Mouse (Mus musculus) cerebellum, adult 2 months (tissue): ENCODE results near the gene Ocel1. TPM values are rescaled to one million over a fixed set of nuclear protein-coding genes. Genes with fewer than 3 reads are reported as not detected.

ENCODE experiments used
- DNase-seq, 2 experiments: peaks; one replicate each; pipeline ENCODE4 v3.0.0; 2021
- H3K27ac ChIP-seq: fragments of 200-500 bp; 2 replicates; pipeline ENCODE4 v1.5.1; 2012; ENCODE audit warnings: low read length, control low read depth, inconsistent platforms; ENCODE audit not compliant: insufficient read depth
- H3K27me3 ChIP-seq: fragments of 200-500 bp; 2 replicates; pipeline ENCODE4 v1.6.1; 2012; ENCODE audit warnings: inconsistent platforms, mild to moderate bottlenecking, low read length, moderate library complexity; ENCODE audit not compliant: control insufficient read depth, insufficient read depth
- H3K4me1 ChIP-seq: fragments of 200-500 bp; 2 replicates; pipeline ENCODE4 v1.6.1; 2011; ENCODE audit warnings: low read length; ENCODE audit not compliant: control insufficient read depth, insufficient read depth
- H3K4me3 ChIP-seq: fragments of 200-500 bp; replicated peaks from 2 replicates; pipeline ENCODE3; 2011; ENCODE audit warnings: mild to moderate bottlenecking, low read depth, low read length, control low read depth; ENCODE audit not compliant: insufficient read depth
- CTCF ChIP-seq: fragments of 200-500 bp; IDR thresholded peaks from 2 replicates; pipeline ENCODE4 v1.5.1; 2011; ENCODE audit warnings: low read depth, mild to moderate bottlenecking, control low read depth, low read length, moderate library complexity, borderline replicate concordance; ENCODE audit not compliant: insufficient read depth
- POLR2A ChIP-seq: fragments of 200-500 bp; IDR thresholded peaks from 2 replicates; pipeline ENCODE4 v1.6.1; 2011; ENCODE audit warnings: low read length, control low read depth, borderline replicate concordance; ENCODE audit not compliant: insufficient read depth
- WGBS: fragments of 180-500 bp; shearing (Covaris S2); methylation state at CpG from one replicate; pipeline ENCODE4 v1.1.7; 2018; 5-methylcytosine and 5-hydroxymethylcytosine counted together
- polyA plus RNA-seq: library from polyadenylated mRNA; depleted of rRNA; stranded (reverse); fragments of >200 nt; gene quantifications from 2 replicates; pipeline ENCODE4 v1.2.3, GENCODE M21; 2012

Ocel1 gene
- polyA plus RNA-seq, 1 experiment = 7.3 TPM

DNA sequence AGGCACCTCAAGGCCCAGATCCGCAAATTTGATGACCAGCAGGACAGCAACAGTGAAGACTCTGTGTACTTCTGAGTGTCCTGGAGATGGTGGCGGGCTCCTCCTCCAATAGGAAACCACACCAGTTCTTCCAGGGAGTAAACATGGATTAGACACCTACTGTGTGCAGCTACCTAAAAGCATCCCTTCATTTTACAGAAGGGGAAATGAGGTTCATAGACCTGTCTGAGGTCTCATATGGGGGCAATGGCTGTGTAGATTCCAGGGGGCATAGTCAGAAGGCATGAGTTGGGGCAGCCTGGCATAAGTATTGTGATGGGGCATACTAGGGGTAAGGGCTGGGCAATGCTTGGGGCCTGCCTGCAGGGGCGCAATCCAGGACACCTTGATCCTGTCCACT lies 1.9 kb downstream of the Ocel1 start:
- peaks cover 19% of the 10 kb centered on the region for H3K4me1 ChIP-seq
- H3K27ac ChIP-seq = no peak overlapping the region
- no peaks in the 10 kb centered on the region for H3K27me3 ChIP-seq
- DNase-seq = no peak
- 91% methylated on average over 3 of the region's 3 CpGs for WGBS
- H3K4me3 ChIP-seq = no peak overlapping the region
- TF ChIP-seq POLR2A (no peak), CTCF (no peak)

GRCm38 (mm10) chr8:71374616-71375206 lies 3.6 kb downstream of the Ocel1 start:
- Histone ChIP-seq H3K27me3 (no peaks in the 10 kb centered on the region), H3K4me1 (peaks cover 20% of the 10 kb centered on the region), H3K27ac (peak overlapping the region; percentile 26; the same call in 1 of the 2 replicates), H3K4me3 (no peak overlapping the region)
- DNase-seq = peak in 1 of 2 experiments; percentile 31
- TF ChIP-seq CTCF = no peak
- no peak for TF ChIP-seq POLR2A
- 70% methylated on average over 17 of the region's 17 CpGs for WGBS

DNA sequence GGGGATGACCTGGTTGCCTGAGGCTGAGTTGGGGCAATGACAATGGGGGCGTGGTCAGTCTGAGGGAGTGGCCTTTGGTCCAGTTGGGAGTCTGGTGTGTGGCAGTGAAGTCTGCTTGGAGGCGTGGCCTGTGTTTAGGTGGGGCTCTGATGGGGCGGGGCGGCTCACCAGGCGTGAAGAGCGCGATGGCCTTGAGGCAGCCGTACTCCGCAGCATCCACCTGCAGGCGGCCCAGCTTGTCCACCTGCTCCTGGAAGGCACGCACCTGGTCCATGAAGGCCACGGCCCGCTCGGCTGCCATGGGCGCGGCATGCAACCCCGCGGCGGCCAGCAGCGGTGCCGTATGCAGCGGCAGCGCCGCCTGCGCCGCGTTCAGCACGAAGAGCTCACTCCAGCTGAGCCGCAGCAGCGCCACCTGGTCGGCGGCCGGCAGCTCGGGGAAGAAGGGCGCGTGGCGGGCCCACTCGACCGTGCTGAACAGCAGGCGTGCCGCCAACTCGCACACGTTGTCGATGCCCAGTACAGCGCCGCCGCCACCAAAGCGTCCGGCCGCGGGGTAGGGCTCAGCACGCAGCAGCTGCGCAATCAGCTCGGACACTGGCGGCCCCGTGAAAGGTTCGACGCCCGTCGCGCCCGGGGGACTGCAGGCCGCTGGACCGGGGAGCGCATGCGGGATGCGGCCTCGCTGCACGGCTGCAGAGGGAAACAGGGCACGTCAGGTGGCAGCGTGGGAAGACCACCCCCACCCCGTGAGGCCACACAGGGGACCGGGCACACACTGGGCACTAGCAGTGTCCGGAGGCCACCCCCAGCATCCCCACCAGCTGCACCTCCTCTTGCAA lies 4.7 kb downstream of the Ocel1 start:
- peak overlapping the region; percentile 57 for H3K27ac ChIP-seq
- 5% methylated on average over 74 of the region's 74 CpGs for whole genome bisulfite sequencing
- H3K4me1 ChIP-seq = peaks cover 20% of the 10 kb centered on the region
- H3K27me3 ChIP-seq = no peaks in the 10 kb centered on the region
- peak; percentile 80 to 83 for DNase-seq
- no peak for TF ChIP-seq CTCF
- 0 out of 2 replicates have a peak, but pooled peaks have one; percentile 35 for TF ChIP-seq POLR2A
- H3K4me3 ChIP-seq = peak overlapping the region; percentile 32

- peaks cover 20% of the 10 kb centered on the region for H3K4me1 ChIP-seq
- peak in 1 of 2 experiments; percentile 39 for DNase-seq
- H3K27me3 ChIP-seq = no peaks in the 10 kb centered on the region
- peak overlapping the region; percentile 57 for H3K27ac ChIP-seq
- peak overlapping the region; percentile 32 for H3K4me3 ChIP-seq
- WGBS = 37% methylated on average over 8 of the region's 8 CpGs
- TF ChIP-seq POLR2A (no peak), CTCF (no peak)
Observed at GRCm38 (mm10) chr8:71376423-71377030, 5.4 kb downstream of the Ocel1 start.

GRCm38 (mm10) chr8:71379008-71379407 lies 7.9 kb downstream of the Ocel1 start:
- Histone ChIP-seq H3K27me3 (no peaks in the 10 kb centered on the region), H3K4me1 (peaks cover 20% of the 10 kb centered on the region), H3K27ac (no peak overlapping the region), H3K4me3 (no peak overlapping the region)
- TF ChIP-seq CTCF = no peak
- WGBS = 52% methylated on average over 4 of the region's 4 CpGs
- no peak for DNase-seq

GRCm38 (mm10) chr8:71379512-71380075 lies 8.5 kb downstream of the Ocel1 start:
- TF ChIP-seq CTCF = no peak
- TF ChIP-seq POLR2A = no peak
- peaks cover 20% of the 10 kb centered on the region for H3K4me1 ChIP-seq
- H3K4me3 ChIP-seq = peak overlapping the region; percentile 51
- 70% methylated on average over 3 of the region's 3 CpGs for WGBS
- DNase-seq = no peak
- no peak overlapping the region for H3K27ac ChIP-seq
- no peaks in the 10 kb centered on the region for H3K27me3 ChIP-seq

GRCm38 (mm10) chr8:71380178-71381171 lies 9.4 kb downstream of the Ocel1 start:
- peak in 1 of 2 experiments; percentile 52 for DNase-seq
- Histone ChIP-seq H3K27ac (no peak overlapping the region), H3K4me1 (peaks cover 16% of the 10 kb centered on the region), H3K4me3 (peak overlapping the region; percentile 51), H3K27me3 (no peaks in the 10 kb centered on the region)
- WGBS = 3% methylated on average over 72 of the region's 72 CpGs
- TF ChIP-seq POLR2A (no peak), CTCF (no peak)
